Mouse (Mus musculus) hindbrain, postnatal 0 days (tissue): ENCODE measurements around the gene Atxn10. TPM values are rescaled to one million over a fixed set of nuclear protein-coding genes. Genes with fewer than 3 reads are reported as not detected.
A peak's percentile ranks its signal among the peaks of the same experiment; 100 is the strongest.

ENCODE experiments used
- ATAC-seq: fragments of 200-750 bp; cut with Nextera tagmentation; 2 replicates; pipeline ENCODE4 v1.8.0; 2017; ENCODE audit warnings: mild to moderate bottlenecking, moderate TSS enrichment, moderate library complexity
- DNase-seq: peaks from one replicate; pipeline ENCODE4 v3.0.0-alpha.2; 2015; ENCODE audit warnings: low spot score
- H3K27ac ChIP-seq: fragments of 300-500 bp; sonication (generic); 2 replicates; pipeline ENCODE4 v1.5.1; 2014; ENCODE audit warnings: mild to moderate bottlenecking
- H3K27me3 ChIP-seq: fragments of 300-500 bp; sonication (generic); 2 replicates; pipeline ENCODE4 v1.6.1; 2014; ENCODE audit warnings: low read length, mixed read lengths; ENCODE audit not compliant: insufficient read depth
- H3K36me3 ChIP-seq: fragments of 300-500 bp; sonication (generic); 2 replicates; pipeline ENCODE4 v1.6.1; 2014; ENCODE audit warnings: low read length, mixed read lengths; ENCODE audit not compliant: insufficient read depth
- H3K4me1 ChIP-seq: fragments of 300-500 bp; sonication (generic); 2 replicates; pipeline ENCODE4 v1.6.1; 2014; ENCODE audit warnings: antibody characterized with exemption, low read length, mixed read lengths; ENCODE audit not compliant: insufficient read depth
- H3K4me2 ChIP-seq: fragments of 300-500 bp; sonication (generic); 2 replicates; pipeline ENCODE4 v1.6.1; 2014; ENCODE audit warnings: low read depth, mild to moderate bottlenecking, low read length, moderate library complexity, mixed read lengths
- H3K4me3 ChIP-seq: fragments of 300-500 bp; sonication (generic); 2 replicates; pipeline ENCODE4 v1.5.1; 2014; ENCODE audit warnings: low read length
- H3K9ac ChIP-seq: fragments of 300-500 bp; sonication (generic); replicated peaks from 2 replicates; pipeline ENCODE4 v1.6.1; 2014; ENCODE audit warnings: mild to moderate bottlenecking, low read length, moderate library complexity, mixed read lengths
- H3K9me3 ChIP-seq: fragments of 300-500 bp; sonication (generic); 2 replicates; pipeline ENCODE4 v1.6.1; 2016; ENCODE audit warnings: low read length, mixed read lengths
- CTCF ChIP-seq: IDR thresholded peaks from 2 replicates; pipeline ENCODE4 v1.5.1; 2016; ENCODE audit warnings: antibody characterized with exemption, control low read depth, low read depth
- WGBS: fragments of 180-500 bp; shearing (Covaris S2); extraction: QIAGEN DNeasy Blood & Tissue Kit; methylation state at CpG from one replicate; pipeline ENCODE4 v1.1.7; 2014; 5-methylcytosine and 5-hydroxymethylcytosine counted together
- polyA plus RNA-seq: library from polyadenylated mRNA; unstranded; fragments of >200 nt; fragmentation: Nextera tagmentation; extraction: Ambion mirVana; gene quantifications from 2 replicates; pipeline ENCODE4 v1.2.1, GENCODE M21; 2015
- total RNA-seq: library from RNA; depleted of rRNA; stranded (reverse); fragments of >200 nt; gene quantifications from 2 replicates; pipeline ENCODE4 v1.2.3, GENCODE M21; 2014

Gene Atxn10
- total and polyA plus RNA-seq, 2 experiments from 2014 or later: 292 to 499 TPM

- Histone ChIP-seq H3K36me3 (no peaks in the 10 kb centered on the region), H3K27me3 (no peaks in the 10 kb centered on the region), H3K27ac (no peak overlapping the region), H3K4me3 (no peak overlapping the region), H3K9me3 (no peaks in the 10 kb centered on the region), H3K9ac (no peak overlapping the region), H3K4me1 (peaks cover 26% of the 10 kb centered on the region; the same call in 1 of the 2 replicates), H3K4me2 (no peak overlapping the region)
- no peak for TF ChIP-seq CTCF
- no peak for DNase-seq
- no peak for ATAC-seq
- WGBS: 79% methylated on average over 1 of the region's 1 CpGs
Measured at GRCm38 (mm10) chr15:85406846-85407245, 70.8 kb downstream of the Atxn10 start.

- ATAC-seq (no peak), DNase-seq (no peak)
- no peaks in the 10 kb centered on the region for H3K36me3 ChIP-seq
- no peak overlapping the region for H3K4me2 ChIP-seq
- 80% methylated on average over 3 of the region's 3 CpGs for WGBS
- no peak for TF ChIP-seq CTCF
- no peak overlapping the region for H3K4me3 ChIP-seq
- no peaks in the 10 kb centered on the region for H3K9me3 ChIP-seq
- no peak overlapping the region for H3K27ac ChIP-seq
- H3K9ac ChIP-seq: no peak overlapping the region
- peaks cover 23% of the 10 kb centered on the region; the same call in 1 of the 2 replicates for H3K4me1 ChIP-seq
- H3K27me3 ChIP-seq: no peaks in the 10 kb centered on the region
Measured at GRCm38 (mm10) chr15:85407342-85407741, 71.3 kb downstream of the Atxn10 start.

- H3K4me1 ChIP-seq: peaks cover 9% of the 10 kb centered on the region; the same call in 1 of the 2 replicates
- H3K9me3 ChIP-seq: no peaks in the 10 kb centered on the region
- H3K4me3 ChIP-seq: no peak overlapping the region
- TF ChIP-seq CTCF: no peak
- H3K9ac ChIP-seq: no peak overlapping the region
- no peaks in the 10 kb centered on the region for H3K36me3 ChIP-seq
- no peaks in the 10 kb centered on the region for H3K27me3 ChIP-seq
- no peak overlapping the region for H3K4me2 ChIP-seq
- WGBS: 58% methylated on average over 5 of the region's 5 CpGs
- peak overlapping the region; percentile 51 for H3K27ac ChIP-seq
- ATAC-seq (no peak), DNase-seq (no peak)
Measured at GRCm38 (mm10) chr15:85408790-85409189, 72.7 kb downstream of the Atxn10 start.

GRCm38 (mm10) chr15:85409245-85409783 lies 73.3 kb downstream of the Atxn10 start:
- no peak for DNase-seq
- TF ChIP-seq CTCF: no peak

GRCm38 (mm10) chr15:85409836-85410235 lies 73.8 kb downstream of the Atxn10 start:
- Histone ChIP-seq H3K36me3 (no peaks in the 10 kb centered on the region), H3K9me3 (no peaks in the 10 kb centered on the region), H3K4me2 (no peak overlapping the region), H3K4me1 (0 out of 2 replicates have a peak, but pooled peaks cover 8% of the 10 kb centered on the region), H3K9ac (no peak overlapping the region), H3K4me3 (no peak overlapping the region), H3K27me3 (no peaks in the 10 kb centered on the region), H3K27ac (no peak overlapping the region)
- DNase-seq: peak; percentile 32
- 47% methylated on average over 6 of the region's 6 CpGs for WGBS
- no peak for TF ChIP-seq CTCF
- no peak for ATAC-seq

More at GRCm38 (mm10) chr15:85409245-85409783, 73.3 kb downstream of the Atxn10 start:
- 0 out of 2 replicates have a peak, but pooled peaks cover 8% of the 10 kb centered on the region for H3K4me1 ChIP-seq
- H3K36me3 ChIP-seq: no peaks in the 10 kb centered on the region
- peak overlapping the region; percentile 51 for H3K27ac ChIP-seq
- H3K9ac ChIP-seq: no peak overlapping the region
- H3K27me3 ChIP-seq: no peaks in the 10 kb centered on the region
- 68% methylated on average over 8 of the region's 8 CpGs for WGBS
- no peak for ATAC-seq
- no peaks in the 10 kb centered on the region for H3K9me3 ChIP-seq
- H3K4me2 ChIP-seq: no peak overlapping the region
- H3K4me3 ChIP-seq: no peak overlapping the region

- no peak for TF ChIP-seq CTCF
- no peaks in the 10 kb centered on the region for H3K9me3 ChIP-seq
- H3K27ac ChIP-seq: no peak overlapping the region
- H3K9ac ChIP-seq: no peak overlapping the region
- H3K4me1 ChIP-seq: no peaks in the 10 kb centered on the region
- DNase-seq (no peak), ATAC-seq (no peak)
- H3K4me3 ChIP-seq: no peak overlapping the region
- 0 out of 2 replicates have a peak, but pooled peaks cover 3% of the 10 kb centered on the region for H3K36me3 ChIP-seq
- 94% methylated on average over 2 of the region's 2 CpGs for WGBS
- H3K27me3 ChIP-seq: no peaks in the 10 kb centered on the region
- H3K4me2 ChIP-seq: no peak overlapping the region
Measured at GRCm38 (mm10) chr15:85414620-85415019, 78.6 kb downstream of the Atxn10 start.

GRCm38 (mm10) chr15:85420686-85421085 lies 84.6 kb downstream of the Atxn10 start:
- Histone ChIP-seq H3K9ac (no peak overlapping the region), H3K4me2 (no peak overlapping the region), H3K4me3 (no peak overlapping the region), H3K27me3 (no peaks in the 10 kb centered on the region), H3K36me3 (0 out of 2 replicates have a peak, but pooled peaks cover 3% of the 10 kb centered on the region), H3K27ac (no peak overlapping the region), H3K4me1 (no peaks in the 10 kb centered on the region), H3K9me3 (no peaks in the 10 kb centered on the region)
- ATAC-seq: no peak
- WGBS: 71% methylated on average over 2 of the region's 2 CpGs
- no peak for TF ChIP-seq CTCF
- DNase-seq: no peak
